ENCODE assay signal across 27 mouse cellular contexts in the genomic region with DNA sequence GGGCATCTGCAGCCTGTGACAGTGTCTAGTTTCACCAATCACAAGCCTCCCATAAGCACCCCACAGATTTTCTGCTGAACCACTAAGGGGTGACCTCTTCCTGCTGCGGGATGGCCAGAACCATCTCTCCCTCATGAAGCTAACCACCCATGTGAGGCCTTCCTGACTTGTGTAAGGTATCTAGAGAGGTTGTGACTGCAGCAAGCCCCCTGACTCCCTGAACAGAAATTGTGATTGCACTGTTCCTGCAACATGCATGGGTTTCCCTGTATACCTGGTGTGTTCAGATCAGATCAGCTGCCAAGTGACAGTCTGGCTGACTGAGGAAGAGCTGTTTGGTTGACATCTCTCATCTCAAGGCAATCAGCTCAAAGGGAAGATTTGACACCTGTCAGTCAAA. TPM values are rescaled to one million over a fixed set of nuclear protein-coding genes. Genes with fewer than 3 reads are reported as not detected.
DNase-seq lines count a peak whose midpoint lies in the region; ATAC-seq lines count a peak whose summit lies in the region.
"Had no signal": no experiment of that assay in that cellular context is flagged by ENCODE, and none has a peak within 500 bp of the region (broad histone marks: within the 10 kb centered on the region; RNA-seq: fewer than 3 reads in every experiment).

No protein-coding gene starts in this region.

- 84% methylated on average over 1 of the region's 1 CpGs for WGBS in liver, embryonic 11.5 days
- 79% methylated on average over 1 of the region's 1 CpGs for WGBS in forebrain, embryonic 11.5 days

- DNase-seq in heart, adult 11 months, result peak; percentile 74
- no peak for DNase-seq in heart, postnatal 36 days
- DNase-seq in liver, embryonic 11.5 days (ENCODE audit: low spot score), result peak; percentile 20
- DNase-seq in liver, result no peak
- peak; percentile 10 for DNase-seq in testis, postnatal 10 days (ENCODE audit: low spot score)
- DNase-seq in testis, postnatal 14 days (ENCODE audit: low spot score), result no peak
- no peak for DNase-seq in forebrain, embryonic 11.5 days (ENCODE audit: low spot score)
- DNase-seq: adrenal gland, adult 8-10 months; adrenal gland, postnatal 14 days; adrenal gland, postnatal 36 days; B cell, adult 2 months; cerebellum, adult 11-12 months; cerebellum, adult 2 months; cerebellum, adult 9-10 months; cerebellum, postnatal 10 days; cerebellum, postnatal 25 days had no signal

- no peaks in the 10 kb centered on the region for H3K9me3 ChIP-seq in liver, embryonic 11.5 days (ENCODE audit: control insufficient read depth, low read length)
- no peaks in the 10 kb centered on the region for H3K9me3 ChIP-seq in forebrain, embryonic 11.5 days (ENCODE audit: control insufficient read depth, low read length)
- H3K9me3 ChIP-seq: embryonic facial prominence, embryonic 10.5 days; embryonic facial prominence, embryonic 12.5 days; forebrain, embryonic 12.5 days; G1E had no signal

- H3K4me3 ChIP-seq in liver, embryonic 11.5 days (ENCODE audit: low read depth, low read length), result no peak overlapping the region
- H3K4me3 ChIP-seq in forebrain, embryonic 11.5 days (ENCODE audit: low read depth, low read length), result no peak overlapping the region
- H3K4me3 ChIP-seq: embryonic facial prominence, embryonic 10.5 days; embryonic facial prominence, embryonic 12.5 days; forebrain, embryonic 12.5 days had no signal

- H3K27me3 ChIP-seq in liver, embryonic 11.5 days (replicated peaks; ENCODE audit: control insufficient read depth, insufficient read depth, low read length), result no peaks in the 10 kb centered on the region
- H3K27me3 ChIP-seq in forebrain, embryonic 11.5 days (ENCODE audit: control insufficient read depth, insufficient read depth, low read length), result no peaks in the 10 kb centered on the region
- H3K27me3 ChIP-seq: embryonic facial prominence, embryonic 12.5 days; forebrain, embryonic 12.5 days; Patski had no signal

- no peaks in the 10 kb centered on the region for H3K36me3 ChIP-seq in liver, embryonic 11.5 days (ENCODE audit: control insufficient read depth, insufficient read depth, low read length)
- H3K36me3 ChIP-seq in forebrain, embryonic 11.5 days (ENCODE audit: control insufficient read depth, insufficient read depth, low read length), result no peaks in the 10 kb centered on the region
- H3K36me3 ChIP-seq: embryonic facial prominence, embryonic 10.5 days; embryonic facial prominence, embryonic 12.5 days; forebrain, embryonic 12.5 days; G1E had no signal

- H3K9ac ChIP-seq in liver, embryonic 11.5 days (ENCODE audit: low read depth, low read length), result no peak overlapping the region
- no peak overlapping the region for H3K9ac ChIP-seq in forebrain, embryonic 11.5 days (ENCODE audit: low read length)
- H3K9ac ChIP-seq: embryonic facial prominence, embryonic 12.5 days; forebrain, embryonic 12.5 days had no signal

- no peak overlapping the region for H3K4me2 ChIP-seq in liver, embryonic 11.5 days
- H3K4me2 ChIP-seq in forebrain, embryonic 11.5 days (ENCODE audit: low read depth, low read length, severe bottlenecking), result no peak overlapping the region
- H3K4me2 ChIP-seq: embryonic facial prominence, embryonic 12.5 days; forebrain, embryonic 12.5 days had no signal

- H3K27ac ChIP-seq in liver, embryonic 11.5 days (ENCODE audit: low read depth, low read length), result no peak overlapping the region
- H3K27ac ChIP-seq in forebrain, embryonic 11.5 days (ENCODE audit: low read depth, low read length), result no peak overlapping the region
- H3K27ac ChIP-seq: embryonic facial prominence, embryonic 10.5 days; embryonic facial prominence, embryonic 12.5 days; forebrain, embryonic 12.5 days had no signal

- ATAC-seq in liver, embryonic 11.5 days (replicated peaks; ENCODE audit: low FRiP score), result no peak
- ATAC-seq in forebrain, embryonic 11.5 days (replicated peaks; ENCODE audit: low FRiP score), result no peak
- ATAC-seq: activated CD4-positive, CD25-positive, alpha-beta regulatory T cell, adult 4 months; CD4-positive, CD25-positive, alpha-beta regulatory T cell, adult 4 months; forebrain, embryonic 14.5 days; Patski had no signal

- intact Hi-C loops in heart, postnatal 36 days (cut with DNase I), result no loop called here

- H3K4me1 ChIP-seq in liver, embryonic 11.5 days (replicated peaks; ENCODE audit: control insufficient read depth, insufficient read depth, low read length), result peaks cover 14% of the 10 kb centered on the region
- no peaks in the 10 kb centered on the region for H3K4me1 ChIP-seq in forebrain, embryonic 11.5 days (replicated peaks; ENCODE audit: control insufficient read depth, insufficient read depth, low read length)

RNA-seq across cellular contexts. Expression of a gene that starts 13.4 kb away (rescaled TPM):
- total RNA-seq in heart, postnatal 36 days (2021), result not detected
- not detected in 2 replicates for polyA plus RNA-seq in liver, embryonic 11.5 days (2014; fragmentation: Nextera tagmentation; extraction: Ambion mirVana)
- polyA plus RNA-seq in forebrain, embryonic 11.5 days (2014; fragmentation: Nextera tagmentation; extraction: Ambion mirVana), result not detected in 2 replicates
- total RNA-seq: adrenal gland, adult 18-20 months; adrenal gland, adult 8-10 months; adrenal gland, postnatal 14 days; adrenal gland, postnatal 36 days; CH12.LX had no signal
- polyA plus RNA-seq: activated CD4-positive, CD25-positive, alpha-beta regulatory T cell, adult 4 months; CD4-positive, CD25-positive, alpha-beta regulatory T cell, adult 4 months; cerebellum, adult 2 months; embryonic facial prominence, embryonic 10.5 days; embryonic facial prominence, embryonic 12.5 days; embryonic facial prominence, embryonic 14.5 days; forebrain, embryonic 12.5 days; forebrain, embryonic 14.5 days; G1E had no signal

RNA-seq across cellular contexts. Expression of a gene that starts 26.4 kb away (rescaled TPM):
- total RNA-seq in heart, postnatal 36 days (2021), result 100 to 1,000 TPM; 360 to 594 TPM
- 6.1 and 8.0 TPM in 2 replicates for polyA plus RNA-seq in liver, embryonic 11.5 days (2014; fragmentation: Nextera tagmentation; extraction: Ambion mirVana)
- 0.61 and 0.92 TPM in 2 replicates for polyA plus RNA-seq in forebrain, embryonic 11.5 days (2014; fragmentation: Nextera tagmentation; extraction: Ambion mirVana)
- total RNA-seq: CH12.LX had no signal
- polyA plus RNA-seq: CD4-positive, CD25-positive, alpha-beta regulatory T cell, adult 4 months; G1E had no signal

Comparison
In these comparisons a context has a peak if more than half of its experiments do, and no peak if none do; other contexts are left out.
1. DNase-seq: peak in heart, adult 11 months (single experiment), liver, embryonic 11.5 days (single experiment) and testis, postnatal 10 days (single experiment); none in heart, postnatal 36 days (0 of 2), liver (single experiment), testis, postnatal 14 days (single experiment) and forebrain, embryonic 11.5 days (single experiment).